Mouse (Mus musculus) spleen, adult 2 months (tissue): ENCODE results near the gene Gm49450.

Experiments
- CTCF ChIP-seq: fragments of 200-500 bp; IDR thresholded peaks from 2 replicates; pipeline ENCODE4 v1.5.1; 2011; ENCODE audit warnings: mild to moderate bottlenecking, inconsistent platforms; ENCODE audit not compliant: insufficient read depth, insufficient read length, insufficient replicate concordance; ENCODE audit errors: extremely low read depth
- POLR2A ChIP-seq: fragments of 200-500 bp; IDR thresholded peaks from 2 replicates; pipeline ENCODE4 v1.6.1; 2011; ENCODE audit warnings: low read depth, low read length, inconsistent platforms

GRCm38 (mm10) chr15:98940816-98941215 lies 12.5 kb downstream of the Gm49450 start:
- no peak for TF ChIP-seq CTCF
- TF ChIP-seq POLR2A, result no peak
